Mouse (Mus musculus): ENCODE measurements at regions not wholly inside any gene's neighbourhood (a gene's known extent, or its start where the extent isn't known, plus 50 kb on each side); places are given as distances from the start of the nearest gene placed in this dataset.

GRCm38 (mm10) chr15:68635633-68636032 lies 2134.9 kb upstream of the Lrrc6 start:
- in situ Hi-C loops (cut with MboI, MseI): no loop called here

DNA sequence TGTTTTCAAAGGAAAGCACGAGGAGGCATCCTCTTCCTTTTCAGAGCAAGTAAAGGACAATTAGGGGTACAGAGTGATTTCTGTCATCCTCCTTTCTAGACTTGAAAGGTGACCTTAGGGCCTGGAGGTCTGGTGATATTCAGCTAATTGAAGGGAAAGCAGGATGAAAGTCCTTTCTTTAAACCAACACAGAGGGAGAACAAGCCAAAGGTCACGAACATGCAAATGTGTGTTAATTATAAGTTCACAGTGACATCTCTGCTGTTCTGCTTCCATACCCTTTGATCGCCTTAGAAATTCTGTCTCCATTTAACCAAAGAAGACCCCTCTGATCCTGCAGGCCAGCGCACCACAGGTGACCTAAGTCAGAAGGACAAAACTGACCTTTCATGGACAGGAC lies 2126.3 kb upstream of the Lrrc6 start:
- in situ Hi-C loops (cut with MboI, MseI): no loop called here

DNA sequence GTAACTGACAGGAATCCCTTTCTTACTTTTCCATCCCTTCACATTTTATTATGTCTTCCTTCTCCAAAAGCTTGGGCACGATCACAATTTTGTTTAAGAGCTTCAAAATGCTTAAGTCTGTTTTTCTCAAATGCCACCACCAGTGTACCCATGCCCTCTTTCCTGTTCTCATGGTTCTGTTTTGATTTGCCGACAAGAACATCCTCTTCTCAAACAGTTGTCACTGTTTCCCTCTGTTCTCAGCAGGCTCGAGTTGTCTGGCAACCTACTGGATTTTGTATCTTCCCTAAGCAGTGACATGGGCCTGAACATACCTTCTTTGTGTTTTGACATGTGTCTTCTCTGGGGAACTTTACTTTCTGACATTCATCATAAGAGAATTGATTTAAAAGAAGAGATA lies 2124.1 kb upstream of the Lrrc6 start:
- in situ Hi-C loops (cut with MboI, MseI): no loop called here

- in situ Hi-C loops (cut with MboI, MseI): no loop called here
Observed at GRCm38 (mm10) chr15:68620417-68621214, 2119.9 kb upstream of the Lrrc6 start.

- in situ Hi-C loops (cut with MboI, MseI): no loop called here
Observed at GRCm38 (mm10) chr15:68606110-68606791, 2105.5 kb upstream of the Lrrc6 start.

GRCm38 (mm10) chr15:68605478-68605877 lies 2104.8 kb upstream of the Lrrc6 start:
- in situ Hi-C loops (cut with MboI, MseI): no loop called here

DNA sequence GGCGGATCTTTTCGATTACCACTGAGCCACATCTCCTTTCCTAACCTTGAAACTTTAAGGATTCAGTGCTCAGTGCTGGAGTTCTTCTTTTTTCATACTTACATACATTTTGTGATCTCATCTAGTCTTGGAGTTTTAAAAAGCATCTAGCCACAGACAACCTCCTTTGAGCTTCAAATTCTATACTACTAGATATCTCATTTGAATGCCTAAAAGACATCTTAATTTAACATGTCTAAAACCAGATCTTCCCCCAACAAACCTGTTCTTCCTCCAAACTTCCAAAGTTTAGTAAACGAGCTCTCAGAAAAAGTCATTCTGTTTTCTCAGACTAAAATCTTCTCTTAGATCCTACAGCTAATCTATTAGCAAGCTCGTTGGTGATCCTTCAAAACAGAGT lies 2081.5 kb upstream of the Lrrc6 start:
- in situ Hi-C loops (cut with MboI, MseI): loop anchor here in 1 of 2 experiments (10.0 kb wide), 1 partner anchor 1507 kb away; no protein-coding TSS in a partner anchor

GRCm38 (mm10) chr15:68579486-68579885 lies 2078.8 kb upstream of the Lrrc6 start:
- in situ Hi-C loops (cut with MboI, MseI): no loop called here

DNA sequence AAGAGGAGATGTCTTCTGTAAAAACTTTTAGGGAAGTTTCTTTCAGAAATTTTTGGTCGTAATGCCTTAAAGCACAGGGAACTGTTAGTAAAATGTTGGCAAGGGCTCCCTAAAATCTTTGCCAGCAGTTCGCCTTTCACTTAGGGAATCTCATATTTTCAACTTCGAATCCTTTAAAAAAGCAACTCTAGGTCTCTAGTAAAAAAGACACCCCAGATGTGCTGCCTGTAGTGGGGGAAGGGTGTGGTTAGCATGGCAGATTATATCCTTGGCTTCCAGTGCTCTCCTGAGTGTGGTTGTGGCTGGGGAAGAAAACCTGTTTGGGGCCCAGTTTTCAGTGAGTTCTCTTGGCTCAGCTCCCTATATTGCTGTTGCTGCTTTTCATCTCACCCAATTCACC lies 2059.9 kb upstream of the Lrrc6 start:
- in situ Hi-C loops (cut with MboI, MseI): no loop called here

- in situ Hi-C loops (cut with MboI, MseI): no loop called here
Observed at GRCm38 (mm10) chr15:68556133-68556532, 2055.4 kb upstream of the Lrrc6 start.

- in situ Hi-C loops (cut with MboI, MseI): loop anchor here in 1 of 2 experiments (10.0 kb wide), 1 partner anchor 769 kb away; no protein-coding TSS in a partner anchor
Observed at GRCm38 (mm10) chr15:68536055-68536325, 2035.3 kb upstream of the Lrrc6 start.

GRCm38 (mm10) chr15:68535297-68536054 lies 2034.8 kb upstream of the Lrrc6 start:
- in situ Hi-C loops (cut with MboI, MseI): loop anchor here in 1 of 2 experiments (10.0 kb wide), 1 partner anchor 769 kb away; no protein-coding TSS in a partner anchor

GRCm38 (mm10) chr15:68520759-68521158 lies 2020.0 kb upstream of the Lrrc6 start:
- in situ Hi-C loops (cut with MboI, MseI): no loop called here

DNA sequence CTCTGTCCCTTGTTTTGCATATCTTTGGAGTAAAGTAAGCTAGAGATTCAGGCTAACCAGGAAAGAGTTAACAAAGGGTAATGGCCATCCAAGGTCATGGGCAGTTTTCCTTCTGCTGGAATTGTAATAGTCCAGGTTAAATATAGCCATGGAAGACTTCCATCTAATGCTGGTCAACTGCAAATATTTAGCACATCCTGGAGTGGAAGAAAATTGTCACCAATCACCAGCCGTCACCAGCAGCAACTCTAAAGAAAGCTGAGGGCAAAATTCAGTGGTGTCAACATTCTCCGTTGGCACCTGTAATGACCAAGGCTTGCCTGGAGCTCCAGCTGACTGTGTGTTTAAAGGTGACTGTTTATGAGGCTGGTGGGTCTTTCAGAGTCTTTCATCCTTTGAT lies 2011.7 kb upstream of the Lrrc6 start:
- in situ Hi-C loops (cut with MboI, MseI): no loop called here

GRCm38 (mm10) chr15:68508190-68508589 lies 2007.5 kb upstream of the Lrrc6 start:
- in situ Hi-C loops (cut with MboI, MseI): no loop called here

- in situ Hi-C loops (cut with MboI, MseI): no loop called here
Observed at GRCm38 (mm10) chr15:68506093-68506492, 2005.4 kb upstream of the Lrrc6 start.

DNA sequence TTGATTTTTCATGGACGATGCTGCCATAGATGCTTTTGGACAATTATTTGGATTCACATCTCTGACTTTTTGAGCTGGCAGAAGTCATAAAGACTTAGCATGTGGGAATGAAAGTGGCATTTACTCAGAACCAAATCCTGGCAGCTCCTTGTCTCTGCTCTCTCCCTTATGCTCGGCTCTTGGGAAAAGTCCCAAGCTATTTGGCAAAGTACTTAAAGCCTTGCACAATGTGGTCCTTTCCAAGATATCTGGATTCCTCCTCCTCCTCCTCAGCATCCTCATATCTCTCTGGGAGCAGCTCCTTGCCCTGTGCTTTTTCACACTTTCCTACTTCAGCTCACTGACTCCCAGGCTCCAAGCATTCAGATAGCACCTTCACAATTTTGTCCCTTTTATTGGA lies 1995.7 kb upstream of the Lrrc6 start:
- in situ Hi-C loops (cut with MboI, MseI): no loop called here

- in situ Hi-C loops (cut with MboI, MseI): no loop called here
Observed at GRCm38 (mm10) chr15:68484789-68485188, 1984.1 kb upstream of the Lrrc6 start.

- in situ Hi-C loops (cut with MboI, MseI): no loop called here
Observed at GRCm38 (mm10) chr15:68477745-68478144, 1977.0 kb upstream of the Lrrc6 start.

DNA sequence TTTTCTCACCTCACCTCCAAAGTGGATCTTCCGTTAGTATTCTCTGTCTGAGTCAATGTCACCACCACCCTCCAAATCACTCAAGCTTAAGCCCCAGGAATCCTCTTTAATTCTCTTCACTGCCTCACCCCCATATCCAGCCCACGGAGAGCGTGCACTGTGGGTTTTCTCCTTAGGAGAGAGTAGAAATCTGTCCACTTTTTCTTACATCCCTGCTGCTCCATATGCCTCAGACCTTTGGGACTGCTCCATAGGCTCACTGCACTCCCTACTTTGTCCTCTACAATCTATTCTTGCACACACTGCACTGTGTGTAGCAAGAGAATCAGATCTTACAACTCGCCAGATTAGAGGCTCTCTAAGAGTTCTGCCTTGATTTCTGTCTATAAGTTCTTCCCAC lies 1971.2 kb upstream of the Lrrc6 start:
- in situ Hi-C loops (cut with MboI, MseI): no loop called here

GRCm38 (mm10) chr15:68462851-68463250 lies 1962.1 kb upstream of the Lrrc6 start:
- in situ Hi-C loops (cut with MboI, MseI): loop anchor here in 1 of 2 experiments (10.0 kb wide), 1 partner anchor 1422 kb away; no protein-coding TSS in a partner anchor

GRCm38 (mm10) chr15:68457239-68457638 lies 1956.5 kb upstream of the Lrrc6 start:
- in situ Hi-C loops (cut with MboI, MseI): no loop called here

All from T-helper 17 cell (primary cell).